Mouse (Mus musculus) cerebellum, postnatal 25 days (tissue): ENCODE measurements at regions not wholly inside any gene's neighbourhood (a gene's known extent, or its start where the extent isn't known, plus 50 kb on each side); places are given as distances from the start of the nearest gene placed in this dataset.

Experiments used
- DNase-seq, 2 experiments: peaks; one replicate each; pipeline ENCODE4 v3.0.0; 2021; ENCODE audit warnings: mixed read lengths in 2 of 2

- no peak for DNase-seq
Observed at GRCm38 (mm10) chr3:13336152-13336551, 1144.3 kb upstream of the Slc7a12 start.

- peak in 1 of 2 experiments; percentile 2 for DNase-seq
Observed at GRCm38 (mm10) chr3:13386148-13386547, 1094.3 kb upstream of the Slc7a12 start.
